ENCODE assay signal across 8 mouse cellular contexts in the genomic region with DNA sequence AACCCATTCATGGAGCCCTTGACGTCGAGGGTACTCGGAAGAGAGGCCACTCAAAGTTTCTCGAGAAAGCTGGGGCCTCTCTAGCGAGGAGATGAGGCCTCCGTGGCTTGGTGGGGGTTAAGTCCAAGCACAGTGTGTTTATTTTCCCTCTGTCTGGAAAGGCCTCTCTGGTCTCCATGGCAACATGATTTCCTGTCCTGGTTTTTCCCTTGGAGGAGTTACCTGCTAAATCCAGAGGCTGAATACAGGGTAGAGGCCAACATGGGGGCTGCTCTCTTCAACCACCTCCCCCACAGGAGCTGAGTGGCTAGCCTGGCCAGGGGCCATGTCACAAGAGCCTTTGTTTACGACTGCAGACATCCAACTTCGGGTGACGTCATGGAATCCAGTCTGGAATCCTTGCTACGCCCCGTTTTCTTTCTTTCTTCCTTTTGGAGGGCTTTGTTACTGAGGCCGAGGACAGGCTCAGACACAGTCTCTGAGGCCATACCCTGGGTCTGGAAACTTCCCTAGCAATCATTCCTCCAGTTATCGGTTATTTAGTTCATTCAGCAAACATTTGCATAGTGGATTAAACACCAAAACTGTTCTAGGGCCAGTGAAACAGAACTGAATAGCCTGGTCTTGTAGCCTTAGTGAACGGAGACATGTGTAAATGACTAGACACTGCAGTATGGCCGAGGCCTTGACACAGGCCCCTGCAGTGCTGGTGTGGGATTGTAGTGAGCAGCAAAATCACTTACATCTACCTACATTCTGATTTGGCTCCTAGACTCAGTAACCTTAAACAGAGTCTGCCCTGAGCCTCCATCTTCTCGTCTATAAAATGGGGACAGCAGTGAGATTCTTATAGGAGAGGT. TPM values are rescaled to one million over a fixed set of nuclear protein-coding genes. Genes with fewer than 3 reads are reported as not detected.
DNase-seq lines count a peak whose midpoint lies in the region; ATAC-seq and TF ChIP-seq lines count a peak whose summit lies in the region.

No protein-coding gene starts in this region.

- no peak overlapping the region; the same call in 1 of the 2 replicates for H3K4me2 ChIP-seq in intestine, postnatal 0 days (replicated peaks; ENCODE audit: low read depth)
- peak overlapping the region; percentile 12 for H3K4me2 ChIP-seq in midbrain, embryonic 12.5 days (replicated peaks)
- peak overlapping the region; percentile 23; the same call in 1 of the 2 replicates for H3K4me2 ChIP-seq in stomach, embryonic 14.5 days (replicated peaks; ENCODE audit: low read depth, low read length)

- H3K4me3 ChIP-seq in intestine, postnatal 0 days (ENCODE audit: low read depth, low read length) = no peak overlapping the region
- H3K4me3 ChIP-seq in midbrain, embryonic 12.5 days = no peak overlapping the region
- H3K4me3 ChIP-seq in stomach, embryonic 14.5 days (ENCODE audit: low read depth, low read length) = no peak overlapping the region

- H3K9ac ChIP-seq in intestine, postnatal 0 days (ENCODE audit: low read depth, low read length) = no peak overlapping the region
- H3K9ac ChIP-seq in midbrain, embryonic 12.5 days (replicated peaks) = no peak overlapping the region
- no peak overlapping the region for H3K9ac ChIP-seq in stomach, embryonic 14.5 days (replicated peaks; ENCODE audit: low read depth, low read length)

- ATAC-seq in intestine, postnatal 0 days = peak; percentile 94
- ATAC-seq in midbrain, embryonic 12.5 days (ENCODE audit: low FRiP score, low read depth) = peak; percentile 95
- ATAC-seq in stomach, embryonic 14.5 days (ENCODE audit: insufficient number of reproducible peaks, insufficient read depth, low FRiP score, low read depth) = peak; percentile 95

- no peaks in the 10 kb centered on the region for H3K27me3 ChIP-seq in intestine, postnatal 0 days (replicated peaks; ENCODE audit: control insufficient read depth, insufficient read depth, low read length)
- no peaks in the 10 kb centered on the region for H3K27me3 ChIP-seq in midbrain, embryonic 12.5 days
- H3K27me3 ChIP-seq in stomach, embryonic 14.5 days (ENCODE audit: control insufficient read depth, insufficient read depth, low read length) = no peaks in the 10 kb centered on the region

- no peak for TF ChIP-seq CTCF in intestine, postnatal 0 days (IDR thresholded peaks at IDR 0.05; ENCODE audit: low read depth)

- no peaks in the 10 kb centered on the region for H3K36me3 ChIP-seq in intestine, postnatal 0 days (ENCODE audit: control insufficient read depth, insufficient read depth)
- H3K36me3 ChIP-seq in midbrain, embryonic 12.5 days = no peaks in the 10 kb centered on the region
- H3K36me3 ChIP-seq in stomach, embryonic 14.5 days (ENCODE audit: control insufficient read depth, insufficient read depth, low read length) = no peaks in the 10 kb centered on the region

- whole genome bisulfite sequencing in intestine, postnatal 0 days = 8% methylated on average over 16 of the region's 16 CpGs
- 16% methylated on average over 16 of the region's 16 CpGs for WGBS in midbrain, embryonic 12.5 days
- 7% methylated on average over 16 of the region's 16 CpGs for WGBS in stomach, embryonic 14.5 days

- peak; percentile 80 for DNase-seq in ZHBTc4 (ENCODE audit: low read depth, low spot score)
- peak; percentile 84 for DNase-seq in embryo, embryonic 11.5 days (ENCODE audit: low read depth, low spot score)
- DNase-seq in gastrocnemius, postnatal 4 days (ENCODE audit: low spot score in 2 of 2) = peak; percentile 55 to 79
- DNase-seq in left cerebral cortex, postnatal 36 days (ENCODE audit: low spot score in 2 of 2) = peak; percentile 62 to 63
- DNase-seq in thymus, postnatal 0 days (ENCODE audit: low spot score) = no peak

- H3K27ac ChIP-seq in intestine, postnatal 0 days (ENCODE audit: low read depth, low read length) = peak overlapping the region; percentile 83
- peak overlapping the region; percentile 86 for H3K27ac ChIP-seq in midbrain, embryonic 12.5 days (replicated peaks)
- peak overlapping the region; percentile 97 for H3K27ac ChIP-seq in stomach, embryonic 14.5 days (ENCODE audit: low read length)

- intact Hi-C loops in left cerebral cortex, postnatal 36 days (cut with DNase I) = no loop called here

- H3K4me1 ChIP-seq in intestine, postnatal 0 days (replicated peaks; ENCODE audit: control insufficient read depth, insufficient read depth, low read length) = peaks cover 5% of the 10 kb centered on the region; the same call in 1 of the 2 replicates
- peaks cover 16% of the 10 kb centered on the region for H3K4me1 ChIP-seq in midbrain, embryonic 12.5 days
- H3K4me1 ChIP-seq in stomach, embryonic 14.5 days (ENCODE audit: control insufficient read depth, insufficient read depth, low read length) = peaks cover 19% of the 10 kb centered on the region

- H3K9me3 ChIP-seq in intestine, postnatal 0 days (ENCODE audit: control insufficient read depth) = no peaks in the 10 kb centered on the region
- no peaks in the 10 kb centered on the region for H3K9me3 ChIP-seq in midbrain, embryonic 12.5 days
- H3K9me3 ChIP-seq in stomach, embryonic 14.5 days (ENCODE audit: control insufficient read depth, low read depth, low read length) = no peaks in the 10 kb centered on the region

RNA-seq across cellular contexts. Expression of a gene that starts 25.6 kb away (rescaled TPM):
- total RNA-seq in gastrocnemius, postnatal 4 days (2021) = 10 to 100 TPM; 41.7 to 45.1 TPM
- polyA plus RNA-seq in intestine, postnatal 0 days (2015; fragmentation: Nextera tagmentation; extraction: Ambion mirVana) = 42.0 and 55.0 TPM in 2 replicates
- 10 to 100 TPM; 43.5 to 59.0 TPM for total RNA-seq in left cerebral cortex, postnatal 36 days (2021)
- 79.5 and 82.6 TPM in 2 replicates for polyA plus RNA-seq in midbrain, embryonic 12.5 days (2016; fragmentation: Nextera tagmentation; extraction: Ambion mirVana)
- polyA plus RNA-seq in stomach, embryonic 14.5 days (2014; fragmentation: Nextera tagmentation; extraction: Ambion mirVana) = 59.8 and 59.9 TPM in 2 replicates
- polyA plus RNA-seq in thymus, postnatal 0 days (2015; fragmentation: Nextera tagmentation; extraction: Ambion mirVana) = 62.7 and 94.2 TPM in 2 replicates
